Mouse (Mus musculus): ENCODE data around the gene Fap. TPM values are rescaled to one million over a fixed set of nuclear protein-coding genes. Genes with fewer than 3 reads are reported as not detected.

The Fap gene
- polyA plus RNA-seq (2021; fragmentation: Nextera tagmentation), result 0.26 and 2.6 TPM in 2 replicates
- long read RNA-seq, experiment 1, result 0 reads
- long read RNA-seq, experiment 2, partial matches to known transcripts, result 0 of 2 reads
- long read RNA-seq, experiment 2, other reads (novel, unspliced or antisense), result 2 of 2 reads

DNA sequence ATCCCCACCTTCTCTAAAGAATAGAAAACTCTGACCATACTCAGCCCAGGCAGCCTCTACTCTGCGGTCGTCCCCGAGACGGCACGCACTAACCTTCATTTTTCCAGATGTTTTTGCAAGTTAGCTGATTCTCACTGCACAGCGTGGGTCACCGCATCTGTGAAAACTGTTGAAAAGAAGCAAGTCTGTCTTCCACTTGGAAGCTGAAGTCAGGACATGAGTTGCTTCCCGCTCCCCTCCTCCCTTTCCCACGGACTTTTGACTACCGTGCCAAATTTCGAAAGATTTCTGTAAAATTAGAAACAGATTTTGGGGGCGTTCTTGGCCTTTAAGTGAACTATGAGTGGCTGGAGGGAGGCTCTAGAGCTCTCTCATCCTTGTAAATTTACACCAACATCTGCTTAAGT, at the start of gene Fap:
Fap (minus strand) TSS at position 323 of the 407 bp plus-strand sequence.

DNA sequence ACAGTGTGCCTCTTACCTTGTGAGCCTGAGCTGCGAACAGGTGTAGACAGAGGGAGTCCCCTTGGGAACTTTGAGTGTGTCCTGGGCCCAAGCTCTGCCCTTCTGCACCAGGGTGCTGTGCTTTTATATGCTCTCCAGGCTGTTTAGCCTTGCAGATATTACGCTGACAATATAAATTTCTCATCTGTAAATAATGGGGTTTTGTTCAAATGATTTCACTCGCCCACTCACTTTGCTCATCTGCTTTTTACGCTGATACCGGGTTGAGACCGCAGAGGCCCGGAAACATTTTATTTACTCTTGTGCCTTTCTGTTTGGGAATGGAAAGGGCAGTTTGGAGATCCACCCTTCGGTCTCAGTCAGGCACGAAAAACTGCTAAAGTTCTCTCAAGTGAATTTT, 90.3 kb downstream of the Fap start, which contains the start of gene Gcg:
Gcg (minus strand) TSS at position 101 of the 400 bp plus-strand sequence.

Other genes with a start within 250 kb of the Fap start
- gene Dpp4, start 161.8 kb downstream of the Fap start, polyA plus RNA-seq (2021; fragmentation: Nextera tagmentation), result 0.23 and 0.39 TPM in 2 replicates
- not detected in 2 replicates for gene Gcg, start 90.4 kb downstream of the Fap start, polyA plus RNA-seq (2021; fragmentation: Nextera tagmentation)
- gene Ifih1, start 72.2 kb upstream of the Fap start, polyA plus RNA-seq (2021; fragmentation: Nextera tagmentation), result 1.9 and 3.7 TPM in 2 replicates
- gene Gca, start 90.2 kb upstream of the Fap start, polyA plus RNA-seq (2021; fragmentation: Nextera tagmentation), result 6.3 and 8.2 TPM in 2 replicates

All from layer of hippocampus, adult 6 months (tissue).